Comparison of ENCODE assay signal across 22 mouse cellular contexts in the genomic region with DNA sequence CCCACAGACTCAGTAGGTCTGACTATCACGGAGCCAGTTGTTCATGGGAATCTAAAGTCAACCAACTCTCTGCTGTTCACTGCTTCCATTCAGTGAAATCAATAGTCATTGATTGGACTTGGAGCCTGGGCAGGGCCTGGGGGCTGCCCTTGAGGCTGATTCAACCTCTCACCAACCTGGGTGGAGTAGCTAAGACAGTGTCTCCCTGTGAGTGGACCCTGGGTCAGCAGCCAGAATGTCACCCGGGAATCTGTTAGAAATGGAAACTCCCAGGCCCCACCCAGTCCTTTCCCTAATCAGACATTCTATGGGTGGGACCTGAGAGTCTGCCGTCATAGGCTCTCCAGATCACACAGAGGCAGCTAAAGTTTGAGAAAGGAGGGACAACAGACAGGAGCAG.
DNase-seq lines count a peak whose midpoint lies in the region; ATAC-seq and TF ChIP-seq lines count a peak whose summit lies in the region.
"Had no signal": no experiment of that assay in that cellular context is flagged by ENCODE, and none has a peak within 500 bp of the region (broad histone marks: within the 10 kb centered on the region; RNA-seq: fewer than 3 reads in every experiment).

No protein-coding gene starts in this region.

- H3K36me3 ChIP-seq in intestine, embryonic 16.5 days (ENCODE audit: control insufficient read depth, insufficient read depth, low read length): no peaks in the 10 kb centered on the region
- no peaks in the 10 kb centered on the region for H3K36me3 ChIP-seq in intestine, embryonic 15.5 days
- no peaks in the 10 kb centered on the region for H3K36me3 ChIP-seq in stomach, postnatal 0 days (ENCODE audit: control insufficient read depth, insufficient read depth, low read length)
- H3K36me3 ChIP-seq: embryonic facial prominence, embryonic 13.5 days; forebrain, embryonic 10.5 days; forebrain, embryonic 15.5 days; hindbrain, embryonic 12.5 days; midbrain, embryonic 13.5 days had no signal

- 54% methylated on average over 3 of the region's 3 CpGs for WGBS in intestine, embryonic 16.5 days
- WGBS in intestine, embryonic 15.5 days: 54% methylated on average over 3 of the region's 3 CpGs
- 50% methylated on average over 3 of the region's 3 CpGs for WGBS in stomach, postnatal 0 days

- H3K27me3 ChIP-seq in intestine, embryonic 16.5 days (replicated peaks; ENCODE audit: control insufficient read depth, insufficient read depth, low read length): no peaks in the 10 kb centered on the region
- no peaks in the 10 kb centered on the region for H3K27me3 ChIP-seq in intestine, embryonic 15.5 days (replicated peaks)
- H3K27me3 ChIP-seq in stomach, postnatal 0 days (ENCODE audit: control insufficient read depth, insufficient read depth, low read length): no peaks in the 10 kb centered on the region
- H3K27me3 ChIP-seq: CH12.LX; forebrain, embryonic 15.5 days; megakaryocyte, embryonic 14.5 days had no signal

- H3K4me1 ChIP-seq in intestine, embryonic 16.5 days (ENCODE audit: control insufficient read depth, insufficient read depth, low read length): no peaks in the 10 kb centered on the region
- H3K4me1 ChIP-seq in intestine, embryonic 15.5 days (replicated peaks): no peaks in the 10 kb centered on the region
- no peaks in the 10 kb centered on the region for H3K4me1 ChIP-seq in stomach, postnatal 0 days (replicated peaks; ENCODE audit: control insufficient read depth, insufficient read depth)
- H3K4me1 ChIP-seq: forebrain, embryonic 10.5 days; forebrain, embryonic 15.5 days; megakaryocyte, embryonic 14.5 days had no signal

- no peak for TF ChIP-seq EP300 in stomach, postnatal 0 days (optimal IDR thresholded peaks at IDR 0.05)

- ATAC-seq in intestine, embryonic 16.5 days: peak; percentile 23; the same call in 1 of the 2 replicates
- ATAC-seq in intestine, embryonic 15.5 days: no peak
- ATAC-seq in stomach, postnatal 0 days (ENCODE audit: low FRiP score, low TSS enrichment): 0 out of 2 replicates have a peak, but pooled peaks have one; percentile 18
- ATAC-seq: forebrain, embryonic 15.5 days; hindbrain, postnatal 0 days; intestine, postnatal 0 days; midbrain, embryonic 13.5 days had no signal

- no peaks in the 10 kb centered on the region for H3K9me3 ChIP-seq in intestine, embryonic 16.5 days (ENCODE audit: control insufficient read depth, low read length)
- no peaks in the 10 kb centered on the region for H3K9me3 ChIP-seq in intestine, embryonic 15.5 days
- H3K9me3 ChIP-seq in stomach, postnatal 0 days (ENCODE audit: control insufficient read depth, low read length): no peaks in the 10 kb centered on the region
- H3K9me3 ChIP-seq: embryonic facial prominence, embryonic 13.5 days; forebrain, embryonic 10.5 days; forebrain, embryonic 15.5 days; hindbrain, embryonic 12.5 days; megakaryocyte, embryonic 14.5 days; midbrain, embryonic 13.5 days had no signal

- no peak overlapping the region for H3K4me2 ChIP-seq in intestine, embryonic 16.5 days (ENCODE audit: low read depth, low read length)
- H3K4me2 ChIP-seq in intestine, embryonic 15.5 days (replicated peaks): no peak overlapping the region
- H3K4me2 ChIP-seq in stomach, postnatal 0 days (replicated peaks; ENCODE audit: low read depth): no peak overlapping the region
- H3K4me2 ChIP-seq: embryonic facial prominence, embryonic 13.5 days; forebrain, embryonic 15.5 days; hindbrain, embryonic 12.5 days; lung, embryonic 14.5 days; midbrain, embryonic 13.5 days had no signal

- H3K9ac ChIP-seq in intestine, embryonic 16.5 days (ENCODE audit: low read depth, low read length): no peak overlapping the region
- H3K9ac ChIP-seq in intestine, embryonic 15.5 days: no peak overlapping the region
- no peak overlapping the region for H3K9ac ChIP-seq in stomach, postnatal 0 days (ENCODE audit: low read length)
- H3K9ac ChIP-seq: embryonic facial prominence, embryonic 13.5 days; forebrain, embryonic 15.5 days; hindbrain, embryonic 12.5 days; liver, embryonic 14.5 days; lung, embryonic 14.5 days; midbrain, embryonic 13.5 days had no signal

- no peak overlapping the region for H3K4me3 ChIP-seq in intestine, embryonic 16.5 days (ENCODE audit: low read length)
- no peak overlapping the region for H3K4me3 ChIP-seq in intestine, embryonic 15.5 days (replicated peaks)
- H3K4me3 ChIP-seq in stomach, postnatal 0 days (ENCODE audit: low read depth, low read length): no peak overlapping the region
- H3K4me3 ChIP-seq: embryonic facial prominence, embryonic 13.5 days; forebrain, embryonic 10.5 days; forebrain, embryonic 15.5 days; hindbrain, embryonic 12.5 days; megakaryocyte, embryonic 14.5 days; midbrain, embryonic 13.5 days had no signal

- DNase-seq in adrenal gland, adult 2 months: peak; percentile 39
- no peak for DNase-seq in adrenal gland, adult 18-20 months (ENCODE audit: low spot score in 2 of 2)
- DNase-seq in heart, adult 18-20 months: peak; percentile 23 to 40
- DNase-seq in heart, postnatal 14 days: no peak
- DNase-seq in stomach, postnatal 0 days (ENCODE audit: low spot score): no peak
- DNase-seq: cerebellum, adult 18-20 months; layer of hippocampus, adult 9-11 months; liver; thymus, postnatal 14 days had no signal

- no peak for TF ChIP-seq CTCF in stomach, postnatal 0 days (IDR thresholded peaks at IDR 0.05; ENCODE audit: low read depth)

- intact Hi-C loops in heart, postnatal 14 days (cut with DNase I): loop anchor here (5.0 to 10.0 kb wide), 3 partner anchors 145 to 1535 kb away; no protein-coding TSS in a partner anchor

- no peak overlapping the region for H3K27ac ChIP-seq in intestine, embryonic 16.5 days (ENCODE audit: low read length)
- H3K27ac ChIP-seq in intestine, embryonic 15.5 days: no peak overlapping the region
- H3K27ac ChIP-seq in stomach, postnatal 0 days (replicated peaks): no peak overlapping the region
- H3K27ac ChIP-seq: embryonic facial prominence, embryonic 13.5 days; forebrain, embryonic 10.5 days; forebrain, embryonic 15.5 days; hindbrain, embryonic 12.5 days; hindbrain, postnatal 0 days; liver, embryonic 14.5 days; midbrain, embryonic 13.5 days had no signal

Comparison
In these comparisons a context has a peak if more than half of its experiments do, and no peak if none do; other contexts are left out.
1. DNase-seq: peak in adrenal gland, adult 2 months (single experiment) and heart, adult 18-20 months (2 of 2); none in adrenal gland, adult 18-20 months (0 of 2), heart, postnatal 14 days (0 of 2) and stomach, postnatal 0 days (single experiment).